ENCODE assay signal across 8 mouse cellular contexts in genomic region chr16:34414581-34414980, GRCm38 (mm10).
DNase-seq lines count a peak whose midpoint lies in the region; ATAC-seq and TF ChIP-seq lines count a peak whose summit lies in the region.

No protein-coding gene starts in this region.

- H3K9me3 ChIP-seq in kidney, embryonic 14.5 days (ENCODE audit: control insufficient read depth, low read length), result no peaks in the 10 kb centered on the region
- peaks cover 4% of the 10 kb centered on the region; the same call in 1 of the 2 replicates for H3K9me3 ChIP-seq in midbrain, embryonic 14.5 days (ENCODE audit: control insufficient read depth, low read length)
- H3K9me3 ChIP-seq in liver, embryonic 11.5 days (ENCODE audit: control insufficient read depth, low read length), result no peaks in the 10 kb centered on the region

- H3K4me1 ChIP-seq in kidney, embryonic 14.5 days (ENCODE audit: control insufficient read depth, insufficient read depth, low read length), result peaks cover 21% of the 10 kb centered on the region
- H3K4me1 ChIP-seq in heart, adult 2 months (ENCODE audit: control insufficient read depth, insufficient read depth, low read length), result peaks cover 6% of the 10 kb centered on the region
- H3K4me1 ChIP-seq in midbrain, embryonic 14.5 days (ENCODE audit: control insufficient read depth, insufficient read depth, low read length), result peaks cover 18% of the 10 kb centered on the region
- H3K4me1 ChIP-seq in liver, embryonic 11.5 days (replicated peaks; ENCODE audit: control insufficient read depth, insufficient read depth, low read length), result 0 out of 2 replicates have a peak, but pooled peaks cover 2% of the 10 kb centered on the region

- peak overlapping the region; percentile 13; the same call in 1 of the 2 replicates for H3K27ac ChIP-seq in kidney, embryonic 14.5 days (ENCODE audit: low read depth, low read length)
- H3K27ac ChIP-seq in heart, adult 2 months, result peak overlapping the region; percentile 36
- H3K27ac ChIP-seq in midbrain, embryonic 14.5 days (replicated peaks; ENCODE audit: low read depth, low read length), result peak overlapping the region; percentile 65; the same call in 1 of the 2 replicates
- H3K27ac ChIP-seq in liver, embryonic 11.5 days (ENCODE audit: low read depth, low read length), result no peak overlapping the region

- no peak overlapping the region for H3K4me3 ChIP-seq in kidney, embryonic 14.5 days (ENCODE audit: low read length)
- no peak overlapping the region for H3K4me3 ChIP-seq in heart, adult 2 months
- H3K4me3 ChIP-seq in midbrain, embryonic 14.5 days (replicated peaks; ENCODE audit: low read depth, low read length), result no peak overlapping the region
- no peak overlapping the region for H3K4me3 ChIP-seq in liver, embryonic 11.5 days (ENCODE audit: low read depth, low read length)

- no peaks in the 10 kb centered on the region for H3K79me2 ChIP-seq in heart, adult 2 months (replicated peaks; ENCODE audit: control insufficient read depth, insufficient read depth, low read length)

- no peak overlapping the region for H3K4me2 ChIP-seq in kidney, embryonic 14.5 days (replicated peaks; ENCODE audit: low read depth, low read length)
- no peak overlapping the region for H3K4me2 ChIP-seq in midbrain, embryonic 14.5 days (ENCODE audit: low read length)
- H3K4me2 ChIP-seq in liver, embryonic 11.5 days, result no peak overlapping the region

- TF ChIP-seq EP300 in heart, adult 2 months (IDR thresholded peaks at IDR 0.05; ENCODE audit: insufficient read depth, low read depth, low read length), result 0 out of 2 replicates have a peak, but pooled peaks have one; percentile 26

- intact Hi-C loops in heart, adult 2 months (cut with DNase I), result loop anchor here (5.0 kb wide), 1 partner anchor 37 kb away; no protein-coding TSS in a partner anchor

- no peak for ATAC-seq in kidney, embryonic 14.5 days (ENCODE audit: low FRiP score, low TSS enrichment)
- no peak for ATAC-seq in midbrain, embryonic 14.5 days (ENCODE audit: low FRiP score, low TSS enrichment)
- ATAC-seq in liver, embryonic 11.5 days (replicated peaks; ENCODE audit: low FRiP score), result no peak

- TF ChIP-seq POLR2A in heart, adult 2 months (IDR thresholded peaks at IDR 0.05; ENCODE audit: insufficient read depth, low read depth, low read length), result no peak

- H3K36me3 ChIP-seq in kidney, embryonic 14.5 days (ENCODE audit: control insufficient read depth, insufficient read depth, low read length), result no peaks in the 10 kb centered on the region
- H3K36me3 ChIP-seq in heart, adult 2 months (ENCODE audit: control insufficient read depth, insufficient read depth, low read length), result no peaks in the 10 kb centered on the region
- no peaks in the 10 kb centered on the region for H3K36me3 ChIP-seq in midbrain, embryonic 14.5 days (ENCODE audit: control insufficient read depth, insufficient read depth, low read length)
- no peaks in the 10 kb centered on the region for H3K36me3 ChIP-seq in liver, embryonic 11.5 days (ENCODE audit: control insufficient read depth, insufficient read depth, low read length)

- WGBS in kidney, embryonic 14.5 days, result 53% methylated on average over 7 of the region's 7 CpGs
- 51% methylated on average over 7 of the region's 7 CpGs for WGBS in heart, adult 2 months
- WGBS in midbrain, embryonic 14.5 days, result 80% methylated on average over 7 of the region's 7 CpGs
- whole genome bisulfite sequencing in liver, embryonic 11.5 days, result 46% methylated on average over 7 of the region's 7 CpGs

- H3K27me3 ChIP-seq in kidney, embryonic 14.5 days (ENCODE audit: control insufficient read depth, insufficient read depth, low read length), result no peaks in the 10 kb centered on the region
- H3K27me3 ChIP-seq in heart, adult 2 months (ENCODE audit: control insufficient read depth, insufficient read depth, low read length), result no peaks in the 10 kb centered on the region
- no peaks in the 10 kb centered on the region for H3K27me3 ChIP-seq in midbrain, embryonic 14.5 days (ENCODE audit: control insufficient read depth, insufficient read depth, low read length)
- no peaks in the 10 kb centered on the region for H3K27me3 ChIP-seq in liver, embryonic 11.5 days (replicated peaks; ENCODE audit: control insufficient read depth, insufficient read depth, low read length)

- no peak for DNase-seq in kidney, postnatal 25 days
- peak; percentile 66 to 71 for DNase-seq in heart, adult 2 months
- peak; percentile 73 for DNase-seq in layer of hippocampus, adult 9-11 months
- DNase-seq in midbrain, embryonic 14.5 days, result no peak
- no peak for DNase-seq in thymus, postnatal 14 days
- no peak for DNase-seq in liver, embryonic 11.5 days (ENCODE audit: low spot score)
- no peak for DNase-seq in spleen, adult 18-20 months

- no peak for TF ChIP-seq CTCF in heart, adult 2 months (IDR thresholded peaks at IDR 0.05)

- no peak overlapping the region for H3K9ac ChIP-seq in kidney, embryonic 14.5 days (ENCODE audit: low read depth, low read length)
- no peak overlapping the region for H3K9ac ChIP-seq in heart, adult 2 months (ENCODE audit: low read depth, low read length)
- no peak overlapping the region for H3K9ac ChIP-seq in midbrain, embryonic 14.5 days (replicated peaks; ENCODE audit: low read length)
- H3K9ac ChIP-seq in liver, embryonic 11.5 days (ENCODE audit: low read depth, low read length), result no peak overlapping the region

Comparison
In these comparisons a context has a peak if more than half of its experiments do, and no peak if none do; other contexts are left out.
1. DNase-seq: peak in heart, adult 2 months (2 of 2) and layer of hippocampus, adult 9-11 months (single experiment); none in kidney, postnatal 25 days (0 of 2), midbrain, embryonic 14.5 days (single experiment), thymus, postnatal 14 days (single experiment), liver, embryonic 11.5 days (single experiment) and spleen, adult 18-20 months (0 of 2).